Mouse (Mus musculus): ENCODE measurements at regions not wholly inside any gene's neighbourhood (a gene's known extent, or its start where the extent isn't known, plus 50 kb on each side); places are given as distances from the start of the nearest gene placed in this dataset.

GRCm38 (mm10) chr6:134342796-134343605, 53.1 kb upstream of the Bcl2l14 start:
- no peak overlapping the region for H3K4me3 ChIP-seq (ENCODE audit: low read depth, low read length)
- H3K27me3 ChIP-seq (ENCODE audit: control insufficient read depth, insufficient read depth, low read length): no peaks in the 10 kb centered on the region
- 84% methylated on average over 9 of the region's 9 CpGs for WGBS
- no peaks in the 10 kb centered on the region for H3K4me1 ChIP-seq (ENCODE audit: control insufficient read depth, insufficient read depth, insufficient read length, low read length)
- no peaks in the 10 kb centered on the region for H3K36me3 ChIP-seq (ENCODE audit: control insufficient read depth, insufficient read depth, low read length)
- no peak for TF ChIP-seq CTCF (IDR thresholded peaks at IDR 0.05; ENCODE audit: extremely low read depth, insufficient read length, insufficient replicate concordance, low read depth, low read length)
- no peak for TF ChIP-seq POLR2A (IDR thresholded peaks at IDR 0.05; ENCODE audit: low read depth, low read length)
- H3K27ac ChIP-seq (ENCODE audit: insufficient read depth, low read depth, low read length): no peak overlapping the region

DNA sequence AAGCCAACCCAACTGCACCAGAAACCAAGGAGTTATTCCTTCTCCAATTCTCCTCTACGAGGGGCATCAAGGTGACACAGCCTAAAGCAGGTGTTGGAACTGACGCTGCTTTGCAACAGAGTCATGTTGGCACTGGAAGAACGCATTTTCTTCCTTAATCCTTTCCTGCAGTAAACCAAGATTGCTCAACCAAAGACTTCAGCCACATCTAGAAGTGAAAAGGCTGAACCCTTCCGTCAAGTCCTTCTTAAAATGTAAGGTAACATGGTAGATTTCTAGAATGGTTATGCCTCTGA, 52.6 kb upstream of the Bcl2l14 start:
- no peak for TF ChIP-seq POLR2A (IDR thresholded peaks at IDR 0.05; ENCODE audit: low read depth, low read length)
- TF ChIP-seq CTCF (IDR thresholded peaks at IDR 0.05; ENCODE audit: extremely low read depth, insufficient read length, insufficient replicate concordance, low read depth, low read length): no peak
- WGBS: 94% methylated on average over 4 of the region's 4 CpGs
- Histone ChIP-seq H3K27ac (ENCODE audit: insufficient read depth, low read depth, low read length) (no peak overlapping the region), H3K4me1 (ENCODE audit: control insufficient read depth, insufficient read depth, insufficient read length, low read length) (no peaks in the 10 kb centered on the region), H3K4me3 (ENCODE audit: low read depth, low read length) (no peak overlapping the region), H3K27me3 (ENCODE audit: control insufficient read depth, insufficient read depth, low read length) (no peaks in the 10 kb centered on the region), H3K36me3 (ENCODE audit: control insufficient read depth, insufficient read depth, low read length) (no peaks in the 10 kb centered on the region)
